In the genomic region with DNA sequence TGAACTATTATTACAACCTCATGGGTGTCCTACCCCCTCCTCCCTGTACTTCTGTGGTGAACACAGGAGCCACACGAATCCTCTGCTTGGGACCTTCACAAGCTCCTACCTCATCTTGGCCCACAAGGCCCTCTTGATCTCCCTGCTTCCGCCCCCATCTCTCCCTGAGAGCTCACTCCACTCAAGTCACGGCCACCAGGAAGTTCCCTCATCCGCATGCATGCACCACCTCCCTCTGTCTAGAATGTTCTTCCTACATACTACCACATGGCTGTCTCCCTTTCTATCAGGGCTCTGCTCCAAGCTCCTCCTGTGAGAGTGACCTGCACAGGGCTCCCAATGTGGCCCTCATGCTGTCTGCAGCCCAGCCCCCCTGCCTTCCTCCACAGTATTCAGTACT, we compare ENCODE assay signal across 15 mouse cellular contexts. TPM values are rescaled to one million over a fixed set of nuclear protein-coding genes. Genes with fewer than 3 reads are reported as not detected.
DNase-seq lines count a peak whose midpoint lies in the region; ATAC-seq and TF ChIP-seq lines count a peak whose summit lies in the region.
"Had no signal": no experiment of that assay in that cellular context is flagged by ENCODE, and none has a peak within 500 bp of the region (broad histone marks: within the 10 kb centered on the region; RNA-seq: fewer than 3 reads in every experiment).

No protein-coding gene starts in this region.

- intact Hi-C loops in heart, postnatal 10 days (cut with DNase I), result no loop called here

- no peak for ATAC-seq in heart, embryonic 16.5 days (replicated peaks; ENCODE audit: extremely low read depth, insufficient read depth, low FRiP score)
- no peak for ATAC-seq in midbrain, postnatal 0 days (ENCODE audit: low FRiP score)
- ATAC-seq in hindbrain, embryonic 13.5 days (ENCODE audit: low FRiP score), result no peak
- ATAC-seq in midbrain, embryonic 16.5 days, result no peak
- ATAC-seq: intestine, embryonic 15.5 days had no signal

- H3K27me3 ChIP-seq in heart, embryonic 16.5 days (ENCODE audit: control insufficient read depth, insufficient read depth, low read length), result no peaks in the 10 kb centered on the region
- no peaks in the 10 kb centered on the region for H3K27me3 ChIP-seq in midbrain, embryonic 10.5 days (ENCODE audit: low read depth, poor library complexity, severe bottlenecking)
- no peaks in the 10 kb centered on the region for H3K27me3 ChIP-seq in midbrain, postnatal 0 days (ENCODE audit: insufficient read depth, low read length)
- H3K27me3 ChIP-seq in hindbrain, embryonic 13.5 days, result no peaks in the 10 kb centered on the region
- H3K27me3 ChIP-seq in midbrain, embryonic 16.5 days (ENCODE audit: control insufficient read depth, insufficient read depth, low read depth, low read length), result no peaks in the 10 kb centered on the region
- H3K27me3 ChIP-seq: intestine, embryonic 15.5 days; lung, embryonic 15.5 days had no signal

- no peak overlapping the region for H3K4me2 ChIP-seq in heart, embryonic 16.5 days (ENCODE audit: low read depth, low read length)
- H3K4me2 ChIP-seq in midbrain, postnatal 0 days (ENCODE audit: low read depth, low read length, poor library complexity, severe bottlenecking), result no peak overlapping the region
- H3K4me2 ChIP-seq in hindbrain, embryonic 13.5 days, result no peak overlapping the region
- no peak overlapping the region for H3K4me2 ChIP-seq in midbrain, embryonic 16.5 days (ENCODE audit: low read length)
- H3K4me2 ChIP-seq: intestine, embryonic 15.5 days; lung, embryonic 15.5 days had no signal

- no peaks in the 10 kb centered on the region for H3K36me3 ChIP-seq in heart, embryonic 16.5 days (ENCODE audit: control insufficient read depth, insufficient read depth)
- H3K36me3 ChIP-seq in midbrain, embryonic 10.5 days, result peaks cover 25% of the 10 kb centered on the region
- H3K36me3 ChIP-seq in midbrain, postnatal 0 days (ENCODE audit: insufficient read depth, low read length), result no peaks in the 10 kb centered on the region; the same call in 1 of the 2 replicates
- peaks cover 12% of the 10 kb centered on the region; the same call in 1 of the 2 replicates for H3K36me3 ChIP-seq in hindbrain, embryonic 13.5 days
- H3K36me3 ChIP-seq in midbrain, embryonic 16.5 days (ENCODE audit: control insufficient read depth, insufficient read depth, low read length), result no peaks in the 10 kb centered on the region
- H3K36me3 ChIP-seq: intestine, embryonic 15.5 days; lung, embryonic 15.5 days had no signal

- H3K27ac ChIP-seq in heart, embryonic 16.5 days (ENCODE audit: low read length), result peak overlapping the region; percentile 37
- peak overlapping the region; percentile 81 for H3K27ac ChIP-seq in midbrain, embryonic 10.5 days (replicated peaks)
- H3K27ac ChIP-seq in midbrain, postnatal 0 days (ENCODE audit: low read depth, low read length), result no peak overlapping the region
- peak overlapping the region; percentile 53 for H3K27ac ChIP-seq in hindbrain, embryonic 13.5 days
- H3K27ac ChIP-seq in midbrain, embryonic 16.5 days (ENCODE audit: low read length), result peak overlapping the region; percentile 34; the same call in 1 of the 2 replicates
- H3K27ac ChIP-seq: intestine, embryonic 15.5 days; layer of hippocampus, adult 2 months; lung, embryonic 15.5 days had no signal

- no peak overlapping the region for H3K9ac ChIP-seq in heart, embryonic 16.5 days (ENCODE audit: low read length)
- no peak overlapping the region for H3K9ac ChIP-seq in midbrain, postnatal 0 days (replicated peaks; ENCODE audit: low read length, poor library complexity, severe bottlenecking)
- 0 out of 2 replicates have a peak overlapping the region, but pooled peaks have one; percentile 29 for H3K9ac ChIP-seq in hindbrain, embryonic 13.5 days
- H3K9ac ChIP-seq in midbrain, embryonic 16.5 days (ENCODE audit: low read depth, low read length), result no peak overlapping the region
- H3K9ac ChIP-seq: intestine, embryonic 15.5 days; lung, embryonic 15.5 days had no signal

- WGBS in heart, embryonic 16.5 days, result 58% methylated on average over 4 of the region's 4 CpGs
- WGBS in midbrain, embryonic 10.5 days, result 78% methylated on average over 4 of the region's 4 CpGs
- 65% methylated on average over 4 of the region's 4 CpGs for WGBS in midbrain, postnatal 0 days
- 84% methylated on average over 4 of the region's 4 CpGs for WGBS in hindbrain, embryonic 13.5 days
- 59% methylated on average over 4 of the region's 4 CpGs for WGBS in midbrain, embryonic 16.5 days

- DNase-seq in heart, postnatal 10 days, result no peak
- no peak for DNase-seq in midbrain, embryonic 10.5 days (ENCODE audit: low spot score)
- DNase-seq in midbrain, postnatal 0 days (ENCODE audit: low spot score), result no peak
- no peak for DNase-seq in natural killer cell, adult 2 months (ENCODE audit: low spot score in 2 of 2)
- DNase-seq in urinary bladder, postnatal 36 days (ENCODE audit: low spot score in 2 of 2), result no peak
- DNase-seq: adrenal gland, postnatal 14 days; gastrocnemius, postnatal 25 days; thymus, adult 18-20 months had no signal

- H3K4me1 ChIP-seq in heart, embryonic 16.5 days (ENCODE audit: control insufficient read depth, insufficient read depth, low read length), result peaks cover 34% of the 10 kb centered on the region
- peaks cover 80% of the 10 kb centered on the region for H3K4me1 ChIP-seq in midbrain, embryonic 10.5 days
- H3K4me1 ChIP-seq in midbrain, postnatal 0 days (ENCODE audit: insufficient read depth, low read length), result peaks cover 20% of the 10 kb centered on the region
- peaks cover 68% of the 10 kb centered on the region for H3K4me1 ChIP-seq in hindbrain, embryonic 13.5 days (replicated peaks)
- H3K4me1 ChIP-seq in midbrain, embryonic 16.5 days (ENCODE audit: control insufficient read depth, insufficient read depth, low read length), result peaks cover 26% of the 10 kb centered on the region

- no peaks in the 10 kb centered on the region for H3K9me3 ChIP-seq in heart, embryonic 16.5 days (replicated peaks; ENCODE audit: control insufficient read depth, low read length)
- H3K9me3 ChIP-seq in midbrain, embryonic 10.5 days (replicated peaks), result no peaks in the 10 kb centered on the region
- H3K9me3 ChIP-seq in midbrain, postnatal 0 days (ENCODE audit: low read length), result no peaks in the 10 kb centered on the region
- no peaks in the 10 kb centered on the region for H3K9me3 ChIP-seq in hindbrain, embryonic 13.5 days
- no peaks in the 10 kb centered on the region for H3K9me3 ChIP-seq in midbrain, embryonic 16.5 days (replicated peaks; ENCODE audit: control insufficient read depth, low read length, poor library complexity, severe bottlenecking)
- H3K9me3 ChIP-seq: intestine, embryonic 15.5 days; lung, embryonic 15.5 days had no signal

- H3K4me3 ChIP-seq in heart, embryonic 16.5 days (ENCODE audit: low read length), result no peak overlapping the region
- no peak overlapping the region for H3K4me3 ChIP-seq in midbrain, embryonic 10.5 days
- no peak overlapping the region for H3K4me3 ChIP-seq in midbrain, postnatal 0 days (ENCODE audit: low read depth, low read length)
- no peak overlapping the region for H3K4me3 ChIP-seq in hindbrain, embryonic 13.5 days
- H3K4me3 ChIP-seq in midbrain, embryonic 16.5 days (ENCODE audit: low read depth, low read length), result no peak overlapping the region
- H3K4me3 ChIP-seq: erythroblast, embryonic 14.5 days; intestine, embryonic 15.5 days; layer of hippocampus, adult 2 months; lung, embryonic 15.5 days had no signal

- TF ChIP-seq CTCF in midbrain, postnatal 0 days (IDR thresholded peaks at IDR 0.05), result no peak

RNA-seq across cellular contexts. Expression of gene Arhgef10l, which starts 36.8 kb away (rescaled TPM):
- polyA plus RNA-seq in heart, embryonic 16.5 days (2015; fragmentation: Nextera tagmentation; extraction: Ambion mirVana), result 18.6 TPM in 2 replicates
- 10 to 100 TPM; 55.4 to 68.4 TPM for total RNA-seq in heart, postnatal 10 days (2021)
- 25.1 and 32.4 TPM in 2 replicates for polyA plus RNA-seq in midbrain, embryonic 10.5 days (2016; fragmentation: Nextera tagmentation; extraction: Ambion mirVana)
- total RNA-seq in midbrain, postnatal 0 days (2014; rRNA removed), result 68.7 and 81.1 TPM in 2 replicates
- 20.7 and 23.1 TPM in 2 replicates for polyA plus RNA-seq in midbrain, postnatal 0 days (2015; fragmentation: Nextera tagmentation; extraction: Ambion mirVana)
- polyA plus RNA-seq in hindbrain, embryonic 13.5 days (2015; fragmentation: Nextera tagmentation; extraction: Ambion mirVana), result 23.2 and 23.8 TPM in 2 replicates
- polyA plus RNA-seq in midbrain, embryonic 16.5 days (2015; fragmentation: Nextera tagmentation; extraction: Ambion mirVana), result 24.5 and 27.8 TPM in 2 replicates
